Mouse (Mus musculus): ENCODE results near the gene Pcsk4. TPM values are rescaled to one million over a fixed set of nuclear protein-coding genes. Genes with fewer than 3 reads are reported as not detected.
A peak's percentile ranks its signal among the peaks of the same experiment; 100 is the strongest.

The Pcsk4 gene
- polyA plus RNA-seq, 1 experiment from 2014 or later, result 8.6 TPM

DNA sequence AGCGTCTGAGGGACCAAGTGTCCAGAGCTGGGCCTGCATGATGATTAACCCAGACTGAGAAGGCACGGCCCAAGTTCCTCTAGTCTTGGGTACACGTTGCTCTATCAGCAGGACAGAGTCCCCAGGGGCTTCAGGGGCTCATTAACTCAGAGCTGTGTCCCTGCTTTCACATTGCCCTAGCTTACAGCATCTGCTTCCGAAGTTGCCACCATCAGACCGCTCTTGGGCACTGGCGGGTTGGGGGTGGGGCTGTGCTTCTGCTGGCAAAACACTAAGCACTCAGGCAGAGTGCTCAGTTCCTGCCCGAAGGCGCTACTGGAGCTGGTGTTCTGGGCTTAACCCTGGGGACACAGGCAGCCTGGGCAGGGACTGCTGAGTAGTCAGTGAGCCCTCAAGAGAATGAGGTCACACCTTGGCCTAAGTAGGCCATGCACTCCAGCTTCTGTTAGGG lies 47.4 kb downstream of the Pcsk4 start:
- H3K4me3 ChIP-seq (ENCODE audit: low read length), result no peak overlapping the region
- peak overlapping the region; percentile 88 for H3K27ac ChIP-seq (ENCODE audit: low read length)
- WGBS, result 60% methylated on average over 8 of the region's 8 CpGs
- peak overlapping the region; percentile 32; the same call in 1 of the 2 replicates for H3K9ac ChIP-seq (replicated peaks; ENCODE audit: low read length)
- H3K9me3 ChIP-seq (ENCODE audit: low read length), result no peaks in the 10 kb centered on the region
- H3K4me2 ChIP-seq (replicated peaks; ENCODE audit: low read depth, low read length), result no peak overlapping the region
- H3K4me1 ChIP-seq (ENCODE audit: insufficient read depth, low read length), result 0 out of 2 replicates have a peak, but pooled peaks cover 6% of the 10 kb centered on the region
- H3K36me3 ChIP-seq (ENCODE audit: insufficient read depth, low read length), result peaks cover 82% of the 10 kb centered on the region
- peak; percentile 59 for ATAC-seq (ENCODE audit: low FRiP score, low TSS enrichment)
- H3K27me3 ChIP-seq (ENCODE audit: insufficient read depth, low read length), result no peaks in the 10 kb centered on the region

DNA sequence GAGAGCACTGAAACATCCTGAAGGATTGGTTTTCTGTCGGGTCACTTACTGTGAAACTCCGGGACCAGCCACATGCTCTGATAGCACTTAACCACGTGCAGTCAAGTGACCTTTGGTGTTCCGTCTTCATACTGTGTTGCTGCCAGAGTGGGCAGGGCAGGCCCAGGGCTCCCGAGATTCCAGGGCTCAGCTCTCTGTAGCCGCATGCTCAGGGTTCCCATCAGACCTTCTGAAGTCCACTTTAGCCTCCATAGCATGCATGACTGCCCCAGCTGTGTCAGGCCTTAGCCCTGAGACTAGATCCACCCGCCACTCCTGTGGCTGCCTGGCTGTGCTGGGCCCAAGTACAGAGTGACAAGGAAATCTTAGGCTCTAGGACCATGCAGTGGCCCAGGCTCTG lies 48.0 kb downstream of the Pcsk4 start:
- Histone ChIP-seq H3K4me3 (ENCODE audit: low read length) (no peak overlapping the region), H3K4me1 (ENCODE audit: insufficient read depth, low read length) (0 out of 2 replicates have a peak, but pooled peaks cover 6% of the 10 kb centered on the region), H3K27me3 (ENCODE audit: insufficient read depth, low read length) (no peaks in the 10 kb centered on the region), H3K4me2 (replicated peaks; ENCODE audit: low read depth, low read length) (no peak overlapping the region), H3K36me3 (ENCODE audit: insufficient read depth, low read length) (peaks cover 80% of the 10 kb centered on the region), H3K9ac (replicated peaks; ENCODE audit: low read length) (0 out of 2 replicates have a peak overlapping the region, but pooled peaks have one; percentile 32), H3K27ac (ENCODE audit: low read length) (peak overlapping the region; percentile 88), H3K9me3 (ENCODE audit: low read length) (no peaks in the 10 kb centered on the region)
- peak; percentile 76 for ATAC-seq (ENCODE audit: low FRiP score, low TSS enrichment)
- 44% methylated on average over 7 of the region's 7 CpGs for WGBS

DNA sequence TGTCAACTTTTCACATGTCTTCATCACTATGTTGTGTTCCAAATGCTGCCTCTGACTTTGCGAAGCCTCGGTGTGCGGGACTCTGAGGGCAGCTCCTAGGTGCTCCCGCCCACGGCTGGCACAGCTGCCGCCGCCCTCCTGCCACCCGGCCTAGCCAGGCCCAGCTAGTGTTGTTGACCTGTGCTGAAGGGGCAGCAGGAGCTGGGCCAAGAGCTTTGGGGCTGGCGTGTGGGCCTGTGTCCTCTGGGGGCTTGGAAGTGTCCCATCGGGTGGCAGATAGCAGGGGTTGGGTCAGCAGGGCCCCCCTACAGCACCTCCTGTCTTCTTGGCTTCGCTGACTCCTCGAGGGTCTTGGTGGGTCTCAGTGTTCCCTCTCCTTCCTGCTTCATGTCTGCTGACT lies 50.0 kb downstream of the Pcsk4 start:
- Histone ChIP-seq H3K4me1 (ENCODE audit: insufficient read depth, low read length) (0 out of 2 replicates have a peak, but pooled peaks cover 6% of the 10 kb centered on the region), H3K9ac (replicated peaks; ENCODE audit: low read length) (no peak overlapping the region), H3K27me3 (ENCODE audit: insufficient read depth, low read length) (no peaks in the 10 kb centered on the region), H3K4me3 (ENCODE audit: low read length) (no peak overlapping the region), H3K4me2 (replicated peaks; ENCODE audit: low read depth, low read length) (no peak overlapping the region), H3K36me3 (ENCODE audit: insufficient read depth, low read length) (peaks cover 81% of the 10 kb centered on the region), H3K9me3 (ENCODE audit: low read length) (no peaks in the 10 kb centered on the region), H3K27ac (ENCODE audit: low read length) (0 out of 2 replicates have a peak overlapping the region, but pooled peaks have one; percentile 24)
- ATAC-seq (ENCODE audit: low FRiP score, low TSS enrichment), result no peak
- 89% methylated on average over 12 of the region's 12 CpGs for WGBS

DNA sequence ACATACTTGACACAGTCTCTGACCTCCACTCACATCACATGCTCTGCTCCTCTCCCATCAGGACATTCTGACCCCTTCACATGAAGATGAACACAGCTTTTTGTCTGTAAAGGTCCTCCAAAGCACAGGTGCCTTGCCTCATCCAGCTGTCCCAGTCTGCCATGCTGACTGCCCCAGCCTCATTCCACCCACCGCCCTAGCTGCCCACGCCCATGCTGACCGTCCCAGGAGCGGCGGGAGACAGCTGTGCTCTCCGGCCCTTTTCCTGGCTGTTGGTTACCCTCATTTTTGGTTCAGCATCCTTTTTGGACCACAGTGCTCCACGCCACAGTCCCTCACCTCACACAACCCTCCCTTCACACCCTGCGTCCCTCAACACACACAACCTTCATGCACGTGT lies 50.9 kb downstream of the Pcsk4 start:
- 0 out of 2 replicates have a peak, but pooled peaks cover 6% of the 10 kb centered on the region for H3K4me1 ChIP-seq (ENCODE audit: insufficient read depth, low read length)
- WGBS, result 87% methylated on average over 9 of the region's 9 CpGs
- ATAC-seq (ENCODE audit: low FRiP score, low TSS enrichment), result no peak
- no peak overlapping the region for H3K4me2 ChIP-seq (replicated peaks; ENCODE audit: low read depth, low read length)
- H3K36me3 ChIP-seq (ENCODE audit: insufficient read depth, low read length), result peaks cover 77% of the 10 kb centered on the region
- no peak overlapping the region for H3K4me3 ChIP-seq (ENCODE audit: low read length)
- H3K9ac ChIP-seq (replicated peaks; ENCODE audit: low read length), result no peak overlapping the region
- no peaks in the 10 kb centered on the region for H3K9me3 ChIP-seq (ENCODE audit: low read length)
- no peak overlapping the region for H3K27ac ChIP-seq (ENCODE audit: low read length)
- H3K27me3 ChIP-seq (ENCODE audit: insufficient read depth, low read length), result no peaks in the 10 kb centered on the region

DNA sequence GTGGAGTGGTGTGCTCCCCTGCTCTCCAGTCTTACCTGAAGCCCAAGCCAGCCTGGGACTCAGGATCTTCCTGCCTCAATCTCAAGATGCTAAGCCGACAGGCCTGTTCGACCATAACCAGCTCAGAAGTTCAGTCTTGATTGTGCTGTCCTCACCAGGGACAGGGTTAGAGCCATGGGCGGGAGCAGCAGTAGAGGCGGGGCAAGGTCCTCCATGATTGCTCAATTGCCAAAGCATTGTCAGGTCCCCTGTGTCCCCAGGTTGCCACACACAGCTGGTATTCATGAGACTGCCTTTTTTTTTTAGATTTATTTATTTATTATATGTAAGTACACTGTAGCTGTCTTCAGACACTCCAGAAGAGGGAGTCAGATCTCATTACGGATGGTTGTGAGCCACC lies 53.1 kb downstream of the Pcsk4 start:
- no peak overlapping the region for H3K4me3 ChIP-seq (ENCODE audit: low read length)
- H3K9ac ChIP-seq (replicated peaks; ENCODE audit: low read length), result no peak overlapping the region
- WGBS, result 91% methylated on average over 4 of the region's 5 CpGs
- H3K36me3 ChIP-seq (ENCODE audit: insufficient read depth, low read length), result peaks cover 68% of the 10 kb centered on the region
- no peak for ATAC-seq (ENCODE audit: low FRiP score, low TSS enrichment)
- no peak overlapping the region for H3K4me2 ChIP-seq (replicated peaks; ENCODE audit: low read depth, low read length)
- H3K27ac ChIP-seq (ENCODE audit: low read length), result no peak overlapping the region
- H3K4me1 ChIP-seq (ENCODE audit: insufficient read depth, low read length), result peaks cover 14% of the 10 kb centered on the region
- no peaks in the 10 kb centered on the region for H3K9me3 ChIP-seq (ENCODE audit: low read length)
- H3K27me3 ChIP-seq (ENCODE audit: insufficient read depth, low read length), result no peaks in the 10 kb centered on the region

DNA sequence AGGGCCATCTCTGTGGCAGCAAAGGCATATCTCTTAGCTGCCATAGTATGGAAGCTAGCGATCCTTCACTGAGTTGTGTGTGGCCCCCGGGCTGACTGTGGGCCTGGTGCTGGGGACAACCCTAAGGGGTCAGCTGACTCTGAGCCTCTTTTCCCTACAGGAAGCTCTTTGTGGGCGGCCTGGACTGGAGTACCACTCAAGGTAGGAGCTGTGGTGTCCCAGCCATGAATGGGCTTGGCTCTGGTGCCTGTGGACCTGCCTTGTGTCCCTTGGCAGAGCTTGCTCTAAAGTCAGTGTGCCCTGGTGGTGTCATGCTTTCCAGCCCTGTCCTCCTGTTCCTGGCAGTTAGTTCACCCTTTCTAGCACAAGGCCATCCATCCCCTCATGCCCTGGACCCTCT lies 55.5 kb downstream of the Pcsk4 start:
- ATAC-seq (ENCODE audit: low FRiP score, low TSS enrichment), result no peak
- Histone ChIP-seq H3K9ac (replicated peaks; ENCODE audit: low read length) (no peak overlapping the region), H3K36me3 (ENCODE audit: insufficient read depth, low read length) (peaks cover 47% of the 10 kb centered on the region)

DNA sequence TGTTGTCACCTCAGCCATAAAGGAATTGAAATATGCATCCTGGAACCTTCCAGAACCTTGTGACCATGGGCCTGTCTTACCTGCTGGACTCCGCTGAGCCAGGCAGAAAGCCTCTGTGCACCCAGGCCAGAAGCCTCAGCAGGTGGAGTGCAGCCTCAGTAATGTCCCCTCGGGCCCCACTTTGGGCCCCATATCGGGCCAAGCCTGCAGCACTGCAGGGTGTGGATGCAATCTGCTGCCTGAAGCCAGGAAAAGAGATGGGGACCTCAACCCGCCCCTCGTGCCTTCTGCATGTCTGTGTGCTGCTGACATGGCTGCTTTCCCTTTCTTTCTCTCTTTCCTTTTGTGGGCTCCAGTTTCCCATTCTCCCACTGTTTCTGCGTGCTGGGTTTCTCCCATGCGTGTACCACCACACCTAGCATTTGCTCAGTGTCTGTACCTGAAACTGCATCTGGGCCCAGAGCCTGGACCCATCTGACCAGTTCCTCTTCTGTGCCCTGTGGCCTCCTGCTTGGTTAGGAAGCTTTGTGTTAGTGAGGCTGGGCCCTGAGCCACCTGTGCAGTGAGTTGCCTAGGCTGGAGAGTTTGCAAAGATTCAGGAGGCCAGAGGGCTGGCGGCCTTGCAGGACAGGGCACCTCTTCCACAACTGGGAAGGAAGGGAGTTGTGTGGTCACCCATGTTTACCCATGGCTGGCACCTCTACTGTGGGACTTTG lies 57.3 kb downstream of the Pcsk4 start:
- no peaks in the 10 kb centered on the region for H3K27me3 ChIP-seq (ENCODE audit: insufficient read depth, low read length)
- no peaks in the 10 kb centered on the region for H3K9me3 ChIP-seq (ENCODE audit: low read length)
- H3K4me1 ChIP-seq (ENCODE audit: insufficient read depth, low read length), result peaks cover 21% of the 10 kb centered on the region
- no peak overlapping the region for H3K27ac ChIP-seq (ENCODE audit: low read length)
- no peak overlapping the region for H3K4me3 ChIP-seq (ENCODE audit: low read length)
- 92% methylated on average over 8 of the region's 8 CpGs for whole genome bisulfite sequencing
- H3K4me2 ChIP-seq (replicated peaks; ENCODE audit: low read depth, low read length), result no peak overlapping the region
- H3K9ac ChIP-seq (replicated peaks; ENCODE audit: low read length), result no peak overlapping the region
- H3K36me3 ChIP-seq (ENCODE audit: insufficient read depth, low read length), result peaks cover 35% of the 10 kb centered on the region
- ATAC-seq (ENCODE audit: low FRiP score, low TSS enrichment), result no peak

More for the DNA sequence above, 55.5 kb downstream of the Pcsk4 start:
- no peaks in the 10 kb centered on the region for H3K9me3 ChIP-seq (ENCODE audit: low read length)
- H3K4me1 ChIP-seq (ENCODE audit: insufficient read depth, low read length), result peaks cover 11% of the 10 kb centered on the region
- no peak overlapping the region for H3K4me3 ChIP-seq (ENCODE audit: low read length)
- H3K27me3 ChIP-seq (ENCODE audit: insufficient read depth, low read length), result no peaks in the 10 kb centered on the region
- 85% methylated on average over 3 of the region's 3 CpGs for WGBS
- H3K4me2 ChIP-seq (replicated peaks; ENCODE audit: low read depth, low read length), result no peak overlapping the region
- no peak overlapping the region for H3K27ac ChIP-seq (ENCODE audit: low read length)

Small RNA genes lying within 50 kb of the gene (microRNA-seq; reads per million reads assigned to microRNA genes)
- not detected for gene Mir6911

Other genes starting within 250 kb of the Pcsk4 start
- 16.1 and 17.6 TPM in 2 replicates for gene Sbno2, start 223.9 kb downstream of the Pcsk4 start, polyA plus RNA-seq (2015; fragmentation: Nextera tagmentation; extraction: Ambion mirVana)
- 18.2 and 20.2 TPM in 2 replicates for gene Stk11, start 213.7 kb downstream of the Pcsk4 start, polyA plus RNA-seq (2015; fragmentation: Nextera tagmentation; extraction: Ambion mirVana)
- 676 and 688 TPM in 2 replicates for gene Atp5d, start 190.9 kb downstream of the Pcsk4 start, polyA plus RNA-seq (2015; fragmentation: Nextera tagmentation; extraction: Ambion mirVana)
- gene Cbarp, start 188.7 kb downstream of the Pcsk4 start, polyA plus RNA-seq (2015; fragmentation: Nextera tagmentation; extraction: Ambion mirVana), result 6.4 and 7.3 TPM in 2 replicates
- 15.9 and 16.8 TPM in 2 replicates for gene Midn, start 181.2 kb downstream of the Pcsk4 start, polyA plus RNA-seq (2015; fragmentation: Nextera tagmentation; extraction: Ambion mirVana)
- gene Cirbp, start 163.5 kb downstream of the Pcsk4 start, polyA plus RNA-seq (2015; fragmentation: Nextera tagmentation; extraction: Ambion mirVana), result 96.2 and 101 TPM in 2 replicates
- gene 1600002K03Rik, start 156.6 kb downstream of the Pcsk4 start, polyA plus RNA-seq (2015; fragmentation: Nextera tagmentation; extraction: Ambion mirVana), result 15.2 and 15.3 TPM in 2 replicates
- 11.0 and 11.8 TPM in 2 replicates for gene Efna2, start 150.0 kb downstream of the Pcsk4 start, polyA plus RNA-seq (2015; fragmentation: Nextera tagmentation; extraction: Ambion mirVana)
- gene Mum1, start 103.1 kb downstream of the Pcsk4 start, polyA plus RNA-seq (2015; fragmentation: Nextera tagmentation; extraction: Ambion mirVana), result 72.2 and 74.6 TPM in 2 replicates
- 398 and 444 TPM in 2 replicates for gene Ndufs7, start 80.4 kb downstream of the Pcsk4 start, polyA plus RNA-seq (2015; fragmentation: Nextera tagmentation; extraction: Ambion mirVana)
- 38.1 and 38.3 TPM in 2 replicates for gene Gamt, start 68.5 kb downstream of the Pcsk4 start, polyA plus RNA-seq (2015; fragmentation: Nextera tagmentation; extraction: Ambion mirVana)
- 52.7 and 55.4 TPM in 2 replicates for gene Dazap1, start 68.0 kb downstream of the Pcsk4 start, polyA plus RNA-seq (2015; fragmentation: Nextera tagmentation; extraction: Ambion mirVana)
- gene Rps15, start 37.0 kb downstream of the Pcsk4 start, polyA plus RNA-seq (2015; fragmentation: Nextera tagmentation; extraction: Ambion mirVana), result 899 and 901 TPM in 2 replicates
- 1.6 and 1.9 TPM in 2 replicates for gene Apc2, start 33.5 kb downstream of the Pcsk4 start, polyA plus RNA-seq (2015; fragmentation: Nextera tagmentation; extraction: Ambion mirVana)
- 52.9 and 54.8 TPM in 2 replicates for gene 2310011J03Rik, start 9.0 kb downstream of the Pcsk4 start, polyA plus RNA-seq (2015; fragmentation: Nextera tagmentation; extraction: Ambion mirVana)
- 11.0 and 11.5 TPM in 2 replicates for gene Reep6, start 455 bp upstream of the Pcsk4 start, polyA plus RNA-seq (2015; fragmentation: Nextera tagmentation; extraction: Ambion mirVana)
- gene Adamtsl5, start 18.9 kb upstream of the Pcsk4 start, polyA plus RNA-seq (2015; fragmentation: Nextera tagmentation; extraction: Ambion mirVana), result 4.8 and 5.4 TPM in 2 replicates
- gene Plk5, start 27.0 kb upstream of the Pcsk4 start, polyA plus RNA-seq (2015; fragmentation: Nextera tagmentation; extraction: Ambion mirVana), result 0.97 and 1.2 TPM in 2 replicates
- 3.8 and 5.1 TPM in 2 replicates for gene Mex3d, start 58.2 kb upstream of the Pcsk4 start, polyA plus RNA-seq (2015; fragmentation: Nextera tagmentation; extraction: Ambion mirVana)
- 266 and 277 TPM in 2 replicates for gene Mbd3, start 70.1 kb upstream of the Pcsk4 start, polyA plus RNA-seq (2015; fragmentation: Nextera tagmentation; extraction: Ambion mirVana)
- gene Uqcr11, start 77.3 kb upstream of the Pcsk4 start, polyA plus RNA-seq (2015; fragmentation: Nextera tagmentation; extraction: Ambion mirVana), result 840 and 906 TPM in 2 replicates
- 118 and 126 TPM in 2 replicates for gene Tcf3, start 104.1 kb upstream of the Pcsk4 start, polyA plus RNA-seq (2015; fragmentation: Nextera tagmentation; extraction: Ambion mirVana)
- gene Onecut3, start 165.3 kb upstream of the Pcsk4 start, polyA plus RNA-seq (2015; fragmentation: Nextera tagmentation; extraction: Ambion mirVana), result not detected in 2 replicates
- 0.32 and 0.34 TPM in 2 replicates for gene Atp8b3, start 209.6 kb upstream of the Pcsk4 start, polyA plus RNA-seq (2015; fragmentation: Nextera tagmentation; extraction: Ambion mirVana)
- gene Rexo1, start 232.1 kb upstream of the Pcsk4 start, polyA plus RNA-seq (2015; fragmentation: Nextera tagmentation; extraction: Ambion mirVana), result 27.2 and 29.8 TPM in 2 replicates
- 10.4 and 11.6 TPM in 2 replicates for gene Klf16, start 247.8 kb upstream of the Pcsk4 start, polyA plus RNA-seq (2015; fragmentation: Nextera tagmentation; extraction: Ambion mirVana)